Mouse (Mus musculus): ENCODE measurements at regions not wholly inside any gene's neighbourhood (a gene's known extent, or its start where the extent isn't known, plus 50 kb on each side); places are given as distances from the start of the nearest gene placed in this dataset.

GRCm38 (mm10) chr13:48717036-48717435 is 54.2 kb downstream of the Barx1 start:
- WGBS = 31% methylated on average over 16 of the region's 16 CpGs
- no peak for DNase-seq
- TF ChIP-seq CTCF (IDR thresholded peaks at IDR 0.05; ENCODE audit: insufficient read depth, low read length) = no peak
- no peak for TF ChIP-seq POLR2A (IDR thresholded peaks at IDR 0.05; ENCODE audit: borderline replicate concordance, extremely low read depth, low read depth, low read length)
- no peak overlapping the region for H3K4me3 ChIP-seq (replicated peaks; ENCODE audit: extremely low read depth, low read depth, low read length)
- no peaks in the 10 kb centered on the region for H3K4me1 ChIP-seq (ENCODE audit: control insufficient read depth, insufficient read depth, low read length)

- TF ChIP-seq CTCF (IDR thresholded peaks at IDR 0.05; ENCODE audit: insufficient read depth, low read length) (no peak), POLR2A (IDR thresholded peaks at IDR 0.05; ENCODE audit: borderline replicate concordance, extremely low read depth, low read depth, low read length) (no peak)
- no peak overlapping the region for H3K4me3 ChIP-seq (replicated peaks; ENCODE audit: extremely low read depth, low read depth, low read length)
- no peak for DNase-seq
- WGBS = 63% methylated on average over 10 of the region's 10 CpGs
- H3K4me1 ChIP-seq (ENCODE audit: control insufficient read depth, insufficient read depth, low read length) = no peaks in the 10 kb centered on the region
Measured at GRCm38 (mm10) chr13:48717451-48717850, 54.7 kb downstream of the Barx1 start.

GRCm38 (mm10) chr13:48723676-48724075 is 60.9 kb downstream of the Barx1 start:
- TF ChIP-seq POLR2A (IDR thresholded peaks at IDR 0.05; ENCODE audit: borderline replicate concordance, extremely low read depth, low read depth, low read length) = no peak
- no peak for TF ChIP-seq CTCF (IDR thresholded peaks at IDR 0.05; ENCODE audit: insufficient read depth, low read length)
- H3K4me3 ChIP-seq (replicated peaks; ENCODE audit: extremely low read depth, low read depth, low read length) = no peak overlapping the region
- WGBS = 47% methylated on average over 8 of the region's 8 CpGs

GRCm38 (mm10) chr13:48726430-48726829 is 63.6 kb downstream of the Barx1 start:
- WGBS = 33% methylated on average over 4 of the region's 4 CpGs
- TF ChIP-seq CTCF (IDR thresholded peaks at IDR 0.05; ENCODE audit: insufficient read depth, low read length) (peak; percentile 31; the same call in 1 of the 2 replicates), POLR2A (IDR thresholded peaks at IDR 0.05; ENCODE audit: borderline replicate concordance, extremely low read depth, low read depth, low read length) (no peak)

More at GRCm38 (mm10) chr13:48723676-48724075, 60.9 kb downstream of the Barx1 start:
- H3K4me1 ChIP-seq (ENCODE audit: control insufficient read depth, insufficient read depth, low read length) = no peaks in the 10 kb centered on the region
- no peak for DNase-seq

GRCm38 (mm10) chr13:48731046-48731996 is 68.5 kb downstream of the Barx1 start:
- TF ChIP-seq POLR2A (IDR thresholded peaks at IDR 0.05; ENCODE audit: borderline replicate concordance, extremely low read depth, low read depth, low read length) (no peak), CTCF (IDR thresholded peaks at IDR 0.05; ENCODE audit: insufficient read depth, low read length) (no peak)
- H3K4me3 ChIP-seq (replicated peaks; ENCODE audit: extremely low read depth, low read depth, low read length) = no peak overlapping the region
- DNase-seq = peak; percentile 12
- 4% methylated on average over 51 of the region's 51 CpGs for WGBS
- H3K4me1 ChIP-seq (ENCODE audit: control insufficient read depth, insufficient read depth, low read length) = no peaks in the 10 kb centered on the region

More at GRCm38 (mm10) chr13:48726430-48726829, 63.6 kb downstream of the Barx1 start:
- Histone ChIP-seq H3K4me1 (ENCODE audit: control insufficient read depth, insufficient read depth, low read length) (no peaks in the 10 kb centered on the region), H3K4me3 (replicated peaks; ENCODE audit: extremely low read depth, low read depth, low read length) (no peak overlapping the region)
- no peak for DNase-seq

GRCm38 (mm10) chr13:48732168-48732841 is 69.5 kb downstream of the Barx1 start:
- H3K4me3 ChIP-seq (replicated peaks; ENCODE audit: extremely low read depth, low read depth, low read length) = no peak overlapping the region
- DNase-seq = peak; percentile 49
- WGBS = 4% methylated on average over 29 of the region's 29 CpGs
- no peaks in the 10 kb centered on the region for H3K4me1 ChIP-seq (ENCODE audit: control insufficient read depth, insufficient read depth, low read length)
- TF ChIP-seq POLR2A (IDR thresholded peaks at IDR 0.05; ENCODE audit: borderline replicate concordance, extremely low read depth, low read depth, low read length) (no peak), CTCF (IDR thresholded peaks at IDR 0.05; ENCODE audit: insufficient read depth, low read length) (peak; percentile 36; the same call in 1 of the 2 replicates)

- WGBS = 46% methylated on average over 9 of the region's 9 CpGs
- Histone ChIP-seq H3K4me3 (replicated peaks; ENCODE audit: extremely low read depth, low read depth, low read length) (no peak overlapping the region), H3K4me1 (ENCODE audit: control insufficient read depth, insufficient read depth, low read length) (no peaks in the 10 kb centered on the region)
- TF ChIP-seq CTCF (IDR thresholded peaks at IDR 0.05; ENCODE audit: insufficient read depth, low read length) (no peak), POLR2A (IDR thresholded peaks at IDR 0.05; ENCODE audit: borderline replicate concordance, extremely low read depth, low read depth, low read length) (no peak)
- no peak for DNase-seq
Measured at GRCm38 (mm10) chr13:48734985-48735384, 72.2 kb downstream of the Barx1 start.

GRCm38 (mm10) chr13:48745566-48745965 is 82.8 kb downstream of the Barx1 start:
- DNase-seq = no peak
- no peak overlapping the region for H3K4me3 ChIP-seq (replicated peaks; ENCODE audit: extremely low read depth, low read depth, low read length)
- 36% methylated on average over 5 of the region's 5 CpGs for WGBS
- TF ChIP-seq CTCF (IDR thresholded peaks at IDR 0.05; ENCODE audit: insufficient read depth, low read length) (no peak), POLR2A (IDR thresholded peaks at IDR 0.05; ENCODE audit: borderline replicate concordance, extremely low read depth, low read depth, low read length) (no peak)
- no peaks in the 10 kb centered on the region for H3K4me1 ChIP-seq (ENCODE audit: control insufficient read depth, insufficient read depth, low read length)

GRCm38 (mm10) chr13:48746301-48746700 is 83.5 kb downstream of the Barx1 start:
- TF ChIP-seq POLR2A (IDR thresholded peaks at IDR 0.05; ENCODE audit: borderline replicate concordance, extremely low read depth, low read depth, low read length) (no peak), CTCF (IDR thresholded peaks at IDR 0.05; ENCODE audit: insufficient read depth, low read length) (no peak)
- no peak overlapping the region for H3K4me3 ChIP-seq (replicated peaks; ENCODE audit: extremely low read depth, low read depth, low read length)
- no peak for DNase-seq
- no peaks in the 10 kb centered on the region for H3K4me1 ChIP-seq (ENCODE audit: control insufficient read depth, insufficient read depth, low read length)
- 44% methylated on average over 7 of the region's 7 CpGs for WGBS

Data from lung, adult 2 months (tissue).